Mouse (Mus musculus) right cerebral cortex, postnatal 4 days (tissue): Measurements from ENCODE around the gene Axin1.
"Not testable (repeated sequence)": the region's sequence is repeated elsewhere in the genome, so short reads cannot be mapped to it uniquely, and the experiment has no call there.

Experiments used
- DNase-seq: peaks from one replicate; pipeline ENCODE4 v3.0.0-alpha.2; 2022

The Axin1 gene

DNA sequence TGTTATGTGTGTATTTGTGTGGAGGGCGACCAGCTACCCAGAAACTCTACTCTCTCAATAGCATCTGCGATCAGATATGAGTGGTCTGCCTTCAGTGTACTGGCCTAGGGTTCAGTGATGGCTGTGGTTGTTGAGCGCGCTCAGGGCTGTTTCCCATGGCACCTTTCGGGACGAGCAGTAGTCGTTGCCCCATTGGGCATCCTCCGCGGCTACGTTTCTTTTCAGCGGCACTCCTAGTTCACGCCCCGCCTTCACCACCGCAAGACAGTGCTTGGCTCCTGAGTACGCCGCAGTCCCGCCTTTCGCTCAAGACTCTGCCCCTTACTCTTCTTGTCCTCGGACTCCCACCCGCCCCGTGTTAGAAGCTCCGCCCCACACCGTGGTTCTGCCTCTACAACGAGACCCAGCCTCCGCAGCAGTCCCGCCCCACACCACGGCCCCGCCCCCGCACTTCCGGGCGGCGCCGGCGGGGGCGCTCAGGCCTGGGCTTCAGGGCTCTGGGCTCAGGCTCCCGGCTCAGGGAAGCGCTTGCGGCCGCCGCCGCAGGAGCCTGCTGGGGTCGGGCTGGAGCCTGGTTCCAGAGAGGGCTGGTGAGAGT is at the start of gene Axin1:
Gene Axin1, plus strand, starts transcription at position 450 of the 598 bp plus-strand sequence.
- DNase-seq = peak; percentile 92

DNA sequence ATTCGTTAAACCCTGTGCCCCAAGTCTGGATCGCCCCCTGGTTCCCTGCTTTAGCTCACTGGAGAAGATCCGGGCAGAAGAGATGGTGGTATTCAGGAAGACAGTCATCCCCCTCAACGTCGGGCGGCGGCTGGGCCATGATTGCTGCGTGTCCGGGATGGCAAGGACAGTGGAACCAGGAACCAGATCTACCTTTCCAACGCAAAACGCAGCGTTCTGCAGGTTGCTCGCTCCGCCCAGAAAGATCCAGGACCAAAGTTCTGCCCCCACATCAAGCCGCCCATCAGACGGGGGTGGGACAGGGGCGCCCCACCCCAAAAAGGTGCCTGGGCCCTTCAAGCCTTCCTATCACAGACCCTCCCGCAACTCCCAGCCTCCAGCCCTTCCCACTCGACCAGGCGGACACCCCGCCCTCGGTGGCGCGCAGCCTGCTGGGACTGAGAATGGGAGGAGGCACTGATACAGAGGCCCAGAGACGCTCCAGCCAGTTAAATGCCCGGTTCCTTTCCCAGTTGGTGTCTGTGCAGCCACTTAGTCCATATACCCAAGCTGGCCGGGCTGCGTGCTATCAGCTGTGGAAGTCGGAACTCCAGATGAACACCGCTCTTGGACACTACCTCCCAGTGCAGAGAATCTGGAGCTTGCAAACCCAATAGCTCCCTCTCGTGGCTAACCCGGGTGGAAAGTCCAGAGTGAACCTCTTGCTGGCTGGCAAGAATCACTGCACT is 48.4 kb upstream of the Axin1 start, which contains the start of gene Decr2:
Gene Decr2, minus strand, starts transcription at position 433 of the 728 bp plus-strand sequence.
- DNase-seq = peak; percentile 86

DNA sequence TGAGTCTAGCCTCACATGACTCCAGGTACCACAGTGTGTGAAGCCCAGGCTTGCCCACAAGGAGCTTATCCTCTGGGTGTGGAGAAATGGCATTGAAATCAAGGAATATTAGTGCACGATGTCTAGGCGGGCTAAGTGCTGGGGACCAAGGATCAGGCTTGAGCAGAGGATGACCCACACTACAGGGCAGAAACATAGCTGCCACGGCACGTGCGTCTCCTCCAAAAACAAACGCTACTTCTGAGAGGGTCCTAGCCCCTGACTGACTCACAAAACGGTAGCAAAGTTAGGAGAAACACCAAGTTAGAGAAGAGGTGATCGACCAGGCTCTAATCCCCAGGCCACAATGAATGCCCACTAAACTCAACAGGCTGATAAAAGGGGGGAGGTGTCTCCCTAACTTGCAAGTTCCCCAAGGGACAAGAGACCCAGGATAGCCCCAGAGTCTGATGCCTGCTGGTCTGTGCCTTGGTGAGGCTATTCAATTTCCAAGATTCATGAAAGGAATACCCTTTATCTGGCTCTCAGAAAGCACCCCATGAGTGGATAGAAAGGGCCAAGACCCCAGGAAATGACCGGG is 43.9 kb upstream of the Axin1 start:
- no peak for DNase-seq

DNA sequence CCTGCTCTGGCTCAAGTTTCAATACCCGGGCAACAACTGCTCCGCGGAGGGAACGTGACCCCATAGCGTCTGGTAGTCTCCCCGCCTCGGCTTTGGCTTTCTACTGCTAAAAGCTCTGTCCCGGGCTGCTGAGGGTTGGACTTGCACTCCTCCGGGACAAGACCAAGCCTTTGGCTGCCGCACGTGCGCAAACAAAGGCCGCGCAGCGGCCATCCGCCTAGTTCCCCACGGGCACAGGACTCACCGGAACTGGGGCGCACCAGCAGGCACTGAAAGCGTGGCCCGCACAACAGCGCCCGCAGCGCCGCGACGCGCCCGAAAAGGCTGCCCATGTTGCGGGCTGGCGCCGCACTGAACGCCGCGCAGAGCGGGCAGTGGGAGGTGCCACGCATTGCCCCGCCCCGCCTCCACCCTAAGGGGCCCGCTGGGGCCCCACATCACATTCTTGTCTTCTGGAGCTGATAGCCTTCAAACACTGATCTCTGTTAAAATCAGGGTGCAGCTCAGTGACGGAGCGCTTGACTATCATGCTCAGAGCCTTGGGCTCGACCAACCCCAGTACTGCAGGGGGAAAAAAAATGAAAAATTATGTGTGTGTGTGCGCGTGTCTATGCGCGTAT is 43.3 kb upstream of the Axin1 start, which contains the start of gene Nme4:
Gene Nme4, minus strand, starts transcription at position 482 of the 620 bp plus-strand sequence.
- DNase-seq = peak; percentile 65

DNA sequence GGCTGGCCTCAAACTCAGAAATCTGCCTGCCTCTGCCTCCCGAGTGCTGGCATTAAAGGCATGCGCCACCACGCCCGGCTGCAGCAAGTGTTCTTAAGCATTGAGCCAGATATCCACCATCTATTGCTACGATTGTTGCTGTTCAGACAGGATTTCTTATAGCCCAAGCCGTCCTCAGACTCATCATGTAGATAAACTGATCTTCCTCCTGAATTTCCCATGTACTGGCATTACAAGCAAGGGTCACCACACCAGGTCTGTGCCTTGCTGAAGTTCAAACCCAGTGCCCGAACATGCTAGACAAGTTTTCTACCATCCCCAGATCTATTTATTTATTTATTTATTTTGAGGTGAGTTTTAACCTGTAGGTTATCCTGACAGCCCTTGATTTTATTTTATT is 40.0 kb upstream of the Axin1 start:
- DNase-seq = no peak

DNA sequence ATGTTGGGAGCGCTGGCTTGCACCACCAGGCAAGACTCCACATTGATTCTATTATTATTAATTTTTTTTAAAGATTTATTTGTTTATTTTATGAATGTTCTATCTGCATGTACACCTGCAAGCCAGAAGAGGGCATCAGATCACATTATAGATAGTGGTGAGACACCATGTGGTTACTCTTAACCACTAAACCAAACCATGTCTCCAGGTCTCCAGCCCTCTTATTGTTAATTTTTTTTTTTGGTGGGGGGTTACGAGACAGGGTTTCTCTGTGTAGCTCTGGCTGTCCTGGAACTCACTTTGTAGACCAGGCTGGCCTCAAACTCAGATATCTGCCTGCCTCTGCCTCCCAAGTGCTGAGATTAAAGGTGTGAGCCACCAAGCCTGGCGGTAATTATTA is 39.2 kb upstream of the Axin1 start:
- not testable (repeated sequence) for DNase-seq

DNA sequence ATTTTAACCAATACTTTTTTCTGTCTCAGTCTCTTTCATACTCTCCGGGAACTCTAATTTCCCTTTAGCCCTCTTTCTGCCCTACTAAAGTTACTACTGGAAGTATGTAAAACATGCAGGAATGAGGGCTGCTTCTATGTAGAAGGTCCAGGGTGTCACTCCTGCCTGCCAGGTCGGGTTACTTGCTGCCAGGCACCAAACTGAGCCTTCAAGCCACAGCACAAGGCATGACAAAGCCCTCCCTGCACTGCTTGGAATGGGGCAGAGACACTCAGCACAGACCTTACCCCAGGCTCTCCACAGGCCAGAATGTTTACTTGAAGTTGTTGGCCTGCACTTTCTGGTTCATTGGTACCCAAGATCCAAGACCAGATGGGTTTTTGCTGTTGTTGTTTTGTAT is 38.3 kb upstream of the Axin1 start:
- DNase-seq = no peak

DNA sequence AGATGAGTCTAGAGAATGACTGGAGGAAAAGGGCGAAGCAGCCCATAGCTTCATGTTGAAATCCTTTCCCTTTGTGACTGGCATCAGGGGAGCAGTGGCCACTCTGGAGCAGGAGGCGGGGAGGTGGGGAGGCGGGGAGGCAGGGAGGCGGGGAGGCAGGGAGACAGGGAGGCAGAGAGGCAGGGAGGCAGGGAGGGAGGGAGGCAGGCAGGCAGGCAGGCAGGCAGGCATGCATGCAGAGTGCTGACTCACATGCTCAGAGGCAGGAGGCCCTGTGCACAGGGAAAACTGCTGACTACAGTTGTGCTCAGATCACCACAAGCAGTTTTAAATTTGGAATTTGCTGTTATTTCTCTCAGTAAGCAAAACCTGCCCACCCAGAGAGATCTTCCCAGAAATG is 37.0 kb upstream of the Axin1 start:
- no peak for DNase-seq

DNA sequence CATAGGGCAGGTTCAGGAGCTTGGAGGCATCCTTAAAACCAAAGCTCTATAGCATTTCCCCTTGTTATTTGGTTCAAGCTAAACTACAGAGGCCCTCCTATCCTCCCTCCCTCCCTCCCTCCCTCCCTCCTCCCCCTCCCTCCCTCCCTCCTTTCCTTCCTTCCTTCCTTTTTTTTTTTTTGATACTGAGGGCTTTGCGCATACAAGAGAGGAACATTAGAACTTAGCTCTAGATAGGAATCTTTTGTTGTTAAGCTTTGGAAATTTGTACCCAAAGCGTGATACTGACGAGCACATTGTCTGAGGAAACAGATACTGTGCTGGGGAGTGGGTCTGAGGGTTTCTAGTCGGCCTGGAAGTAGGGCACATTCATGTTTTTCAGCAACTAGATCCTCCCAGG is 32.9 kb upstream of the Axin1 start:
- DNase-seq = no peak

DNA sequence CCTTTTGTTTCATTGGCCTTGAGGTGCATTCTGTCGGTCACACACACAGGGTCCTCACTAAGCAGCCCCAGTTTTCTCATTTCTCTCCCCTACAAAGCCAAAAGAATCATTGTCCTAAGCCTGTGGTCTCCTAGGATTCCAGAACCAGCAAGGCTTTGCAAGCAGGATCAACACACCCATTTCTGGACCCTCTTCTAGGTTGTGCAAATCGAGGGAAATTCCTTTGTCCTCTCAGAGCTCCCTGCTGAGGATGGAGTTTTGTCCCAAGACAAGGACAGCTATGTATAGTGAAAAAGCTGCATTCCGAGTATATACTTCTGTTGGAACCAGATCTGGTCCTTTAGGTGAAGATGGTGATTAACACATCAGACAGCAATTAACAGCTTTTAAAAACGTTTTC is 28.3 kb upstream of the Axin1 start:
- no peak for DNase-seq

DNA sequence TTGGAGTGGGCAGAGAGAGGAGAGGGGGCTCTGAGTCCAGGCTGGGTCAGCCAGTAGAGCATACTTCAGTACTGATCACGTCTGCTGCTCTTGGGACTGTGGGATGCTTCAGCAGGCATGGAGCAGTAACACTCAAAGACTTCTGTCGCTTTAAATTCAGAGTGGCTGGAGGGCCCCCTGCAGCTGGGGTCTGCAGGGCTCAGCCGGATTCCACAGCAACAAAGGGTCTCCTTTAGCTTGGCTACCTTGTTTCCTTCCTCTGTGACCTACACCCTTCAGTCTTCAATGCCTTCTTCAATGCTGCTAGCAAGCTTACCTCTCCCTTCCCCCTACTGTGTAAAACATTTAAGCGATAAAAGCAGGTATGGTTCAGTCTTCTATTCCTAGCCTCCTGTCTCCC is 27.5 kb upstream of the Axin1 start:
- DNase-seq = no peak

DNA sequence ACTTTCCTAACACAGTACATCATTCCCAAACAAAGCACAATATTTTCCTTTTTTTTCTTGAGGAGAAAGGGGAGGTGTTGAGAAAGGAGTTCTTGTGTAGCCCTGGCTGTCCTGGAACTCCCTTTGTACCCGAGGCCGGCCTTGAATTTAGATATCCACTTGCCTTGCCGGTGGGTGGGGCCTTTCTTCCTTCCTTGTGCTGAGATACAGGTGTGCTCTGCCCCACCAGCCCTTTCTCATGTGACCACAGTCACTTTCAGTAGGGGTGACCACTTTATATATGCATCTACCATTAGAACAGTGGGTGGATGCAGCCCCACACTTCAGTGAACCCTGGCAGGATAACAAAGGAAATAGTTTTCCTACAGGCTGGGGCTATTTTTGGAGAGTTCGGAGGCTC is 26.8 kb upstream of the Axin1 start:
- no peak for DNase-seq

DNA sequence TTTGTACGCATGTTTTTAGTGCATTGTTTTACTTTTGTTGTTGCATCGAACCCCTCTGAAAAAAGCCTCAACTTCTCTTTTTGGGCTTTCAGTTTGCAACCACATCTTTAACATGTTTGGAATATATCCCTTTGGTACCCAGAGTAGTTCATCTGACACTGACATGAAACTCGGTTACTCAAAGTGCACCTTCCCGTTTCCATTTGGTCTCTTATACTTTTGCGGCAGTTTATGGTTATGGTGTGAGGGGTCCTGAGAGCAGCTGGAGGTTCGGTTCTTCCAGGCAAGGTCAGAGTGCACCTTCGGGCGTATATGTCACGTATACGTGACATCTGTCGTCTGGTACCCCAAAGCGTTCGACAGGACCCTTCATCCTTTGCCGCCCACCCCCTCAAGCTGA is 25.7 kb upstream of the Axin1 start:
- DNase-seq = no peak

DNA sequence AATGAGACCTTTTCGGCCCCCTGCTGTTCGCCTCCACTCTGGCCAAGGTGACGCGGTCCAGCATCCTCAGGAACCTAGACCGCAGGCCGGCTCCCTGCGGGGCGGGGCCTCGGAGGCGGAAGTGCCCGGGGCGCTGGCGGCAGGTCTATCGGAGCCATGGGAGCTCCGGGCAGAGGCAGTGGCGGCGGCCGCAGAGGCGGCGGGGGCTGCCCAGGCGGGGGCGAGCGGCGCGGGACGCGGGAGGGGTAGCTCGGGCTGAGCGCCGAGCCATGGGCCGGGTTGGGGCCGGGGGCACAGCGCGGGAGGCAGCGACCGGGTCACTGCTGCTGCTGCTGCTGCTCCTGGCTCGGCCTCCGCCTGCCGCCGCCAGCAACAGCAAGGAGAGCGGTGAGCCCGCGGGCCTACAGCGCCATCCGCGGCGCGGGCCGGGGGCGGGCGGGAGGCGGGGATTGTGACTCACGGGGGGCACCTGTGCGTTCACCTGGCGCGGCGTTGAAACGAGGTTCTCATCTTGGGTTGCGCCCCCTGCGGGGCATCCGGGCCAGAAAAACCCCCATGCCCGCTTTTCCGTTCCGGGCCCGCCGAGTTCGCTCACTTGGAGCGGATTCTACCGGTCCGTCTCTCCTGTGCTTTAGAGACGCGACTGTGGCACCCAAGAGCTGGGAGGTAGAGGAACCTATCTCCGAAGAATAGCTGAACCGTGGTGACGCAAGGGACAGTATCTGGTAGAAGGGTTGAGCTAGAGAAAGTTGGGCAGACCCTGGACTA is 25.1 kb upstream of the Axin1 start, which contains the start of gene Tmem8:
Gene Tmem8, plus strand, starts transcription at position 119 of the 768 bp plus-strand sequence.
- peak; percentile 74 for DNase-seq

DNA sequence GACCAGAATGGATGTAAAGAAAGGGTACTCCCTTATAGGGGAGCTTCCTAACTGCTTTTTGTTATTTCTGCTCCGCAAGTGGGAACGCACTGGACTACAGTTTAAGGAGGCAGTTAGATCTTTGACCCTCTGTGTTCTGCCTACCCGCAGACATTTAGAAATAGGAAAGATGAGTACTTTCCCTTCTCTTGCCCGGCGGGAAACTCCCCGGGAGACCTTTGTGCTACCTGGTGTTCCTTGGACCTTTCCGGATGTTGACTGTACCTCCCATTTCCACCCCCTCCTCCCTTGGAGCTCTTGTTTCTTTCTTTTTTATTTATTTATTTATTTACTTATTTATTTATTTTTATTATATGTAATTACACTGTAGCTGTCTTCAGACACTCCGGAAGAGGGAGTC is 24.4 kb upstream of the Axin1 start:
- DNase-seq = no peak

DNA sequence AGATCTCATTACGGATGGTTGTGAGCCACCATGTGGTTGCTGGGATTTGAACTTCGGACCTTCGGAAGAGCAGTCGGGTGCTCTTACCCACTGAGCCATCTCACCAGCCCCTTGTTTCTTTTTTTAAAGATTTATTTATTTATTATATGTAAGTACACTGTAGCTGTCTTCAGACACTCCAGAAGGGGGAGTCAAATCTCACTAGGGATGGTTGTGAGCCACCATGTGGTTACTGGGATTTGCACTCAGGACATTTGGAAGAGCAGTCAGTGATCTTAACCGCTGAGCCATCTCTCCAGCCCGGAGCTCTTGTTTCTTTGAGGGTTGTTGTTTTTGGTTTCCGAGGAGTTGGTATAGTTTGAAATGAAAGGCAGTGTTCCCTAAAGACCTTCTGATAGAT is 24.0 kb upstream of the Axin1 start:
- not testable (repeated sequence) for DNase-seq

DNA sequence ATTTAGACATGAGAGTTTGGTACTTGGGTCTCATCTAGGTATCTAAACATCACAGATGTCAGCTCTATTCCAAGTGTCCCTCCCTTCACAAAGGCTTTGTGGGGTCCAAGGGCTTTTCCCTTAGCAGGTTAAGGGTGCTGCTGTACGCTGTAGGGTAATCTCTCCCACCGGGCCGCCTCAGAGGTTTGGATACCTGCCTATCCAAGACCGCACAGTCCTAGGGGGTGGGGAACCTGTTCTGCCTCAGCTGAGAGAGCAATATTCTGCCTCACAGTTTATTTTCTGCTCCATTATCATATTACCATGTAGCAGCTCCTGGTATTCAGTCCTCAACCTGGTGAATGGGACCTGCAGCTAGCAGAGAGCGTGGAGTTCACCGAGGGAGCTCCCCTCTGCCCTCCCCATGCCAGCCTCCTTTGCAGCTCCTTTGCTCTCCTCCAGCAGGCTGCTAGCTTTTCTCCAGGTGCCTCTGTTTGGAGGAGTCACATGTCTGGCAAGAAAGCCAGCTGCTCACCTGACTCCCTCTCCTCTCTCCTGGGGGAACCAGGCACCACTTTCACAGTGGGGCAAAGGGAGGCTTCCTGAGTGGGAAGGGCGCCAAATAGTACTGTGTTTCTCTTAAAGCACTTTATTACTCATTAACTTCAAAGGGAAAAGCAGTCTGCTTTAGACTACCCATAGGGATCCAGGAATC is 23.1 kb upstream of the Axin1 start:
- DNase-seq = no peak

DNA sequence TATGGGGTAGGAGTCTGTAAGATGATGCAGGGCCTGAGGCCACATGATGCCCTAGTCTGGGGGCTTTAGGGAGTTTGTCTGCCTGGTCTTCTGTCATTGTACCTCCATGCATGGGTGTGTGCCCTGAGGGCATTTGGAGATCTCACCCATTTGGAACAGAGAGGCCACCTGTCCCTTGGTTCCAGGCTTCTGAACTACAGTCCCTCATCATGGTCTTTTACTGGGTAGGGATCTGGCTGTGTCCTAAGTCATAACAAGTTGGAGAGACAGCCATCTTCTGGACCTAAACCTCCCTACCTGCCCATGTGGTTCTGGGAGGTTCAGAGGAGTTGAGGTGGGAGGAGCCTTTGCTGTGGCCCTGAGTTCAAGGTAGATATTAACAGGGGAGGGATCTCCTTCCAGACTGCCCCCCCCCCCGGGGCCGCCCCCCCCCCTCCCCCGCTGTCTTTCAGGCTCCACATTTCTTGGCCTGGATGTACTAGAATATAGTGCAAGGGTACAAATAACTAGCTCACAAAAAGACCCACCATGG is 22.5 kb upstream of the Axin1 start:
- DNase-seq = no peak

DNA sequence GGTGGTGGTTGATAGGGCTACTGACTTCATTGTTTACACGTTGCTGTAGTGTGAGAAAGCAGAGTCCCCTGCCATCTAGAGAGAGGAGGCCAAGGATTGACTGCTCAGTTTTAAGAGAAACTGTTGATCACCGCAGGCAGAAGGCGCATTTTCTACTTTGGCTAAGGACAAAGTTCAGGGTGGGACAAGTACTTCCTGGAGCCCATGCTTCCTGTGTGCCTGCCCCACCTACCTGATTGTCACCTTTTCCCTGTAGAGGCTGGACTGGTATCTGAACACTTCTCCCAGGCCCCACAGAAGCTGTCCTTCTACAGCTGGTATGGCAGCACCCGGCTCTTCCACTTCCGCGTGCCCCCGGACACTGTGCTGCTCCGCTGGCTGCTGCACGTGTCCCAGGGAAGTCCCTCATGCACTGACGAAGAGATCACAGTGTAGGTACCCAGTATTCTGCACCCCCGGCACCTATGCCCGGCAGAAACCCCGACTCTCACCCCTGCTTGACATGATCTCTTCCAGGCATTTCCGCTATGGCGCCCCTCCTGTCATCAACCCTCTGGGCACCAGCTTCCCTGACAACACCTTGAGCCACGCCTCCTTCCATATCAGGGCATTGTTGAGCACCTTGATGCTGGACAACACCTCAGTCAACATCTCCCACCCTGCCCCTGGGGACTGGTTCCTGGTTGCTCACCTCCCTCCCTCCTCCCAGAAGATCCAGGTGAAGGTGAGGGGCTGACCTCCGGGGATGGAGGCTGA is 21.8 kb upstream of the Axin1 start:
- DNase-seq = no peak

DNA sequence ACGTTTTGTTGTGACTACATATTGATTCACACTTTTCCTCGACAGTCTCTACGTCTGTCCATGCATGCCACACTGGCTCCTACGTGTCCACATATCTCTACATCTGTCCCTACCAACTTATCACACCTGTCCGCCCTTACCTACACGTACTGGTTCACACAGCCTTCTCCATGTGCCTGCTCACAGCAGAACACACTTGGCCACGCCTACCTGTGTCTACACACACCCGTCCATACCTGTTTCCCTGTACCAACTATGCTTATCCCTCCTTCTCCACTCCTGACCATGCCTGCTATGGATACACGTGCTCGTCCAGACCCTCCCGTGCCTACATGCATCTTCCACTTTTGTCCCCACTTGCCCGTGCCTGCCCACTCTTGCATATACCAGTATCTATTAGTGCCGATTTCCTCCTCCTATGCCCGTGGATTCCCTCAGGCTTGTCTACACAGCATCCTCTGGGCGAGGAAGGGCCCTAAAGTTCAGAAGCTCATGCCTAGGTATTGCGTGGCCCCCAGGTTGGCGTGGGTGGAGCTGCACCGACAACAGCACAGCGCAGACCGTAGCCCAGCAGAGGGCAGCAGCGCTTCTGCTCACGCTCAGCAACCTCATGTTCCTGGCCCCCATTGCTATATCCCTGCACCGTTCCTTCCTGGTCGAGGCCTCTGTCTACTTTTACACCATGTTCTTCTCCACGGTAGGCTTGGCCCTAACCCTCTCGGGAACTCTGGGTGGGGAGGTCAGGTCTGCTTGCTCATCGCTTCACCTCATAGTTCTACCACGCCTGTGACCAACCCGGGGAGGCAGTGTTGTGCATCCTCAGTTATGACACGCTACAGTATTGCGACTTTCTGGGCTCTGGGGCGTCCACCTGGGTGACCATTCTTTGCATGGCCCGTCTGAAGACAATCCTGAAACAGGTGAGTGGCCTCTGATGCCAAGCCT is 18.4 kb upstream of the Axin1 start:
- DNase-seq = peak; percentile 47
